Mouse (Mus musculus): ENCODE measurements around the gene Kif14.

DNA sequence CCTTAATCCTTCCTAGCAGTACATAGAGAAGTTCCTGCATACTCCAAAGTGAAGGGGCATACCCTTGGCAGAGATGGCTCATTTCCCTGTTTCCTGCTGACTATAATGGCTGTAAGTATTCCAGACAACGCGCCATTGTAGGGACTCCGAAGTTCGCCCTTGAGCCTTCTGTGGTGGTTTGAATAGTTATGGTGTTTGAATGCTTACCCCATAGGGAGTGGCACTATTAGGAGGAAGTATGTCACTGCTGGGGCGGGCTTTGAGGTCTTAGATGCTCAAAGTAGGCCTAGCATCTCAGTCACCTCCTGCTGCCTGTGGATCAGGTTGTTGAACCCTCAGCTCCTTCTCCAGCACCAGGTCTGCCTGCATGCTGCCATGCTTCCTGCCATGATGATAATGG lies 100.2 kb downstream of the Kif14 start:
- TF ChIP-seq EP300 (IDR thresholded peaks at IDR 0.05; ENCODE audit: low read depth), result no peak
- TF ChIP-seq CTCF (IDR thresholded peaks at IDR 0.05; ENCODE audit: low read depth), result no peak

Measured in heart, postnatal 0 days (tissue).